Mouse (Mus musculus) heart, adult 2 months (tissue): Measurements from ENCODE around the gene Olfr460.

ENCODE experiments used
- CTCF ChIP-seq: fragments of 200-600 bp; IDR thresholded peaks from 2 replicates; pipeline ENCODE4 v1.8.1; 2022; ENCODE audit warnings: antibody characterized with exemption, mild to moderate bottlenecking, moderate library complexity
- EP300 ChIP-seq: fragments of 200-500 bp; IDR thresholded peaks from 2 replicates; pipeline ENCODE4 v1.6.1; 2011; ENCODE audit warnings: low read depth, low read length, control low read depth; ENCODE audit not compliant: insufficient read depth
- POLR2A ChIP-seq: fragments of 200-500 bp; IDR thresholded peaks from 2 replicates; pipeline ENCODE4 v1.6.1; 2011; ENCODE audit warnings: mild to moderate bottlenecking, low read depth, low read length, control low read depth; ENCODE audit not compliant: insufficient read depth

GRCm38 (mm10) chr6:40588346-40588745 lies 19.1 kb downstream of the Olfr460 start:
- TF ChIP-seq EP300 (no peak), CTCF (no peak), POLR2A (no peak)
